Mouse (Mus musculus) kidney, postnatal 0 days (tissue): ENCODE measurements around the gene Lrrk2. TPM values are rescaled to one million over a fixed set of nuclear protein-coding genes. Genes with fewer than 3 reads are reported as not detected.

ENCODE experiments used
- ATAC-seq: fragments of 200-750 bp; cut with Nextera tagmentation; replicated peaks from 2 replicates; pipeline ENCODE4 v1.8.0; 2017; ENCODE audit warnings: low read depth, moderate number of reproducible peaks, moderate TSS enrichment, moderate library complexity; ENCODE audit not compliant: low FRiP score
- DNase-seq: peaks from one replicate; pipeline ENCODE4 v3.0.0-alpha.2; 2016; ENCODE audit warnings: low spot score
- H3K27ac ChIP-seq: fragments of 300-500 bp; sonication (generic); 2 replicates; pipeline ENCODE4 v1.5.1; 2014; ENCODE audit warnings: mild to moderate bottlenecking
- H3K27me3 ChIP-seq: fragments of 300-500 bp; sonication (generic); 2 replicates; pipeline ENCODE4 v1.6.1; 2014; ENCODE audit warnings: low read length, mixed read lengths; ENCODE audit not compliant: insufficient read depth
- H3K36me3 ChIP-seq: fragments of 300-500 bp; sonication (generic); 2 replicates; pipeline ENCODE4 v1.6.1; 2014; ENCODE audit warnings: low read length, mixed read lengths; ENCODE audit not compliant: insufficient read depth
- H3K4me1 ChIP-seq: fragments of 300-500 bp; sonication (generic); replicated peaks from 2 replicates; pipeline ENCODE4 v1.6.1; 2014; ENCODE audit warnings: antibody characterized with exemption, low read length, mixed read lengths; ENCODE audit not compliant: insufficient read depth
- H3K4me2 ChIP-seq: fragments of 300-500 bp; sonication (generic); 2 replicates; pipeline ENCODE4 v1.6.1; 2014; ENCODE audit warnings: mild to moderate bottlenecking, low read length, moderate library complexity, mixed read lengths
- H3K4me3 ChIP-seq: fragments of 300-500 bp; sonication (generic); replicated peaks from 2 replicates; pipeline ENCODE4 v1.5.1; 2014; ENCODE audit warnings: low read depth, low read length
- H3K9ac ChIP-seq: fragments of 300-500 bp; sonication (generic); 2 replicates; pipeline ENCODE4 v1.6.1; 2014; ENCODE audit warnings: low read depth, low read length
- H3K9me3 ChIP-seq: fragments of 300-500 bp; sonication (generic); replicated peaks from 2 replicates; pipeline ENCODE4 v1.6.1; 2016; ENCODE audit warnings: low read length, inconsistent platforms, mixed read lengths
- CTCF ChIP-seq: IDR thresholded peaks from 2 replicates; pipeline ENCODE4 v1.5.1; 2016; ENCODE audit warnings: antibody characterized with exemption, low read depth, mild to moderate bottlenecking, moderate library complexity
- WGBS: fragments of 180-500 bp; shearing (Covaris S2); extraction: QIAGEN DNeasy Blood & Tissue Kit; methylation state at CpG from one replicate; pipeline ENCODE4 v1.1.7; 2014; 5-methylcytosine and 5-hydroxymethylcytosine counted together
- polyA plus RNA-seq: library from polyadenylated mRNA; unstranded; fragments of >200 nt; fragmentation: Nextera tagmentation; extraction: Ambion mirVana; gene quantifications from 2 replicates; pipeline ENCODE4 v1.2.1, GENCODE M21; 2015

Gene Lrrk2
- polyA plus RNA-seq, 1 experiment from 2014 or later, result 11.3 TPM

DNA sequence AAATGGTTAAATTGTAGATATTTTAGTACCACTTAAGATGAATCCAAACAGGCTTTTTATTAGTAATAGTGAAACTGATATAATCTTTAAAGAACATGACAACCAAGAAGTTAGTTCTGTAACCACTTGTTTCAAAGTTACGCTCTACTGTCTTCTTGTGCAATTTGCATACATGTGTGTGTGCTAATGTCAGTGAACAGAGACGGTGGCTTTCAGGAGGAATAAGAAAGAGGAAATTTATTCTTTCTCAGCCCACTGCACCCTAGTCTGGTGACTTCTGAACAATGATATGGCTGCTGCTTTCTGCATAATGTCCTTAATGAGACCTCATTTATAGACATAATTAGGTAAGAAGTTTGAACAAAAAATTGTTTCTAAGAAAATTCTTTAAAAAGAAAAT lies 7.1 kb downstream of the Lrrk2 start:
- no peaks in the 10 kb centered on the region for H3K9me3 ChIP-seq
- no peak overlapping the region for H3K27ac ChIP-seq
- no peaks in the 10 kb centered on the region for H3K4me1 ChIP-seq
- H3K4me3 ChIP-seq, result no peak overlapping the region
- ATAC-seq (no peak), DNase-seq (no peak)
- no peak for TF ChIP-seq CTCF
- 57% methylated on average over 2 of the region's 2 CpGs for WGBS
- H3K36me3 ChIP-seq, result 0 out of 2 replicates have a peak, but pooled peaks cover 2% of the 10 kb centered on the region
- no peak overlapping the region for H3K9ac ChIP-seq
- no peaks in the 10 kb centered on the region for H3K27me3 ChIP-seq
- H3K4me2 ChIP-seq, result no peak overlapping the region

DNA sequence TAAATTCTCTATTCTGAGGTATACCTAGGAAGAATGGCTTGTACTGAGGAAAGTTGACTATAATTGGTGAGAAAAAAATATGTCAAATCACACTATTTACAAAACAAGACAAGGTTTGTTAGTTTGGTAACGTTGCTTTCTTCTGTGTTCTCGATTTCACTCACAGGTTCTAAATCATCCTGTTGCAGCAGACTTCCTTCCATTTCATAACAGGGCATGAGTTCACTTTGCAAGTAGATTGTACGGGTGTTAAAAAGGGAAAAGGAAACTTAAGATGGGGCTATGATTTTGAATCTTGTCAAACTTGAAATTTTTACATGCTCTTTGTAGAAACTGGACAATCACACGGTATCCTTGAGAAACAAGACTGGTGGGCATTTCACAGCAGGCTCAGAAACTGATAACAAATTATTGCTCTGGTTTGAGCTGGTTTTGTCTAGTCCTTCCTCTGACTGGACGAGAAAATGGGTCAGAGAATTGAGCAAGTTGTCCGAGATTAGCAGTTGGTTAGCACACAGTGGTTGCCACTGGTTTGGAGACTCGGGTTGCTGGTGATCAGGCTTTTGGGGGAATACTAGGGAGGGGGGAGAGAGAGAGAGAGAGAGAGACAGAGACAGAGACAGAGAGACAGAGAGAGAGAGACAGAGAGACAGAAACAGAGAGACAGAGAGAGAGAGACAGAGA lies 13.0 kb downstream of the Lrrk2 start:
- Histone ChIP-seq H3K4me1 (no peaks in the 10 kb centered on the region), H3K9ac (no peak overlapping the region), H3K9me3 (no peaks in the 10 kb centered on the region), H3K27me3 (no peaks in the 10 kb centered on the region), H3K36me3 (0 out of 2 replicates have a peak, but pooled peaks cover 4% of the 10 kb centered on the region), H3K4me2 (no peak overlapping the region), H3K4me3 (no peak overlapping the region), H3K27ac (no peak overlapping the region)
- no peak for TF ChIP-seq CTCF
- DNase-seq (no peak), ATAC-seq (no peak)
- WGBS, result 72% methylated on average over 7 of the region's 7 CpGs

GRCm38 (mm10) chr15:91690648-91691047 lies 17.7 kb downstream of the Lrrk2 start:
- no peaks in the 10 kb centered on the region for H3K27me3 ChIP-seq
- H3K9me3 ChIP-seq, result no peaks in the 10 kb centered on the region

DNA sequence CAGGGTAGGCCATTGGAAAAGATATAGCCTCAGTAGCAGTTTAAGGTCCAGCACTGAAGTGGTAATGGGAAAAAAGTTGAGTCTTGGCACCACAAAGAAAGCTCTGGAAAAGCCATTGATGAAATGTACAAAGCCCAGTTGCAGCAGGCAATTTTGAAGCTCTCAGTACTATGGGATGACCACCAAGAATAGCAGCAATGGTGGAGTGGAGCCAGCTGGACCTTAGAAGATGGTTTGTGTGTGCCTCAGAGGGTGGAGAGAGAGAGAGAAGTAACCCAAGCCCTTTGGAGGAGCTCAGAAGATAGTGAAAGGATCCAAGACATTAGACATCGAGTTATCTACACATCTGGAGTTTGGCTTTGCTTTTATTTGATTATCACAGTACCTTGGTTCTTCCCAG lies 20.1 kb downstream of the Lrrk2 start:
- no peak overlapping the region for H3K9ac ChIP-seq
- H3K9me3 ChIP-seq, result no peaks in the 10 kb centered on the region
- no peak overlapping the region for H3K4me3 ChIP-seq
- TF ChIP-seq CTCF, result no peak
- H3K27ac ChIP-seq, result no peak overlapping the region
- DNase-seq, result no peak
- no peak overlapping the region for H3K4me2 ChIP-seq
- 0 out of 2 replicates have a peak, but pooled peaks cover 4% of the 10 kb centered on the region for H3K36me3 ChIP-seq
- H3K27me3 ChIP-seq, result no peaks in the 10 kb centered on the region
- no peaks in the 10 kb centered on the region for H3K4me1 ChIP-seq
- no peak for ATAC-seq
- WGBS, result 81% methylated on average over 1 of the region's 1 CpGs

More at GRCm38 (mm10) chr15:91690648-91691047, 17.7 kb downstream of the Lrrk2 start:
- ATAC-seq (no peak), DNase-seq (no peak)
- Histone ChIP-seq H3K9ac (no peak overlapping the region), H3K4me3 (no peak overlapping the region), H3K4me1 (no peaks in the 10 kb centered on the region), H3K4me2 (no peak overlapping the region), H3K36me3 (0 out of 2 replicates have a peak, but pooled peaks cover 4% of the 10 kb centered on the region), H3K27ac (no peak overlapping the region)
- no peak for TF ChIP-seq CTCF
- WGBS, result 80% methylated on average over 9 of the region's 9 CpGs

DNA sequence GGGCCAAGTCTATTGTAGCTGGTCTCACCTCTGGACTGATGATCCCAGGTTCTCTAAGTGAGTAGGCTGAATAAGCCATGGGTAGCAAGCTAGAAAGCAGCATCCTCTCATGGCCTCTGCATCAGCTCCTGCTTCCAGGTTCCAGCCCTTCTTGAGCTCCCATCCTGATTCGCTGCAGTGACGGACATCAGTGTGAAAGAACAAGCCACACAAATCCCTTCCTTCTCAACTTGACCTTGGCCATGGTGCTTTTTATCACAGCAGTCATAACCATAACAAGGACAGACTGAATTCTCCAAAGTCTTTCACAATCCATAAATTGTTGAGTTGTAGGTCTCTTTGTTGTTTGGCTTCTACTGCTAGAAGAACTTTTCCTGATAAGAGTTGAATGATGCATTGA lies 20.9 kb downstream of the Lrrk2 start:
- DNase-seq, result no peak

DNA sequence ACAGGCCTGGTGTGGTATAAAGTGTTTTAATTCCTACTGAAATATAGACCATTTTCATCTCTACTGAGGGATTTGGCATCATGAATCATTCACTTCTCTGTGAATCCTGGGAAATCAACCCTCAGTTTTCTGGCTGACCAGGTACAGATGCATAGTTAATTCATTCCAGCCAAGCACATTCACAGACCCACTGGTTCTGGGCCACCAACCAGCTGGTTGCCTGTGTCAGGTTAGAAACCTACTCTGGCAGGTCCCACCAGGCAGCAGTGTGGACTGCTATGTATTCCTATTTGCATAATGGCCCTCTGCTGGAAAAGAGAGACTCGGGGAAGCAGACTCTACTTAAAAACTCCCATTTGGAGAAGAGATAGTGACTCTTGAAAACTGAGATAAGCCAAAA lies 27.9 kb downstream of the Lrrk2 start:
- ATAC-seq, result no peak
- H3K9ac ChIP-seq, result no peak overlapping the region
- H3K4me2 ChIP-seq, result no peak overlapping the region
- no peak for TF ChIP-seq CTCF
- 38% methylated on average over 1 of the region's 1 CpGs for WGBS
- H3K4me1 ChIP-seq, result no peaks in the 10 kb centered on the region
- DNase-seq, result no peak
- no peaks in the 10 kb centered on the region for H3K27me3 ChIP-seq
- no peak overlapping the region for H3K27ac ChIP-seq
- no peaks in the 10 kb centered on the region for H3K9me3 ChIP-seq
- no peak overlapping the region for H3K4me3 ChIP-seq
- H3K36me3 ChIP-seq, result peaks cover 8% of the 10 kb centered on the region; the same call in 1 of the 2 replicates

More for the DNA sequence above, 20.9 kb downstream of the Lrrk2 start:
- no peak overlapping the region for H3K4me2 ChIP-seq
- H3K4me1 ChIP-seq, result no peaks in the 10 kb centered on the region
- 0 out of 2 replicates have a peak, but pooled peaks cover 4% of the 10 kb centered on the region for H3K36me3 ChIP-seq
- no peak overlapping the region for H3K4me3 ChIP-seq
- H3K9ac ChIP-seq, result no peak overlapping the region
- H3K9me3 ChIP-seq, result no peaks in the 10 kb centered on the region
- 97% methylated on average over 2 of the region's 2 CpGs for WGBS
- TF ChIP-seq CTCF, result no peak
- no peaks in the 10 kb centered on the region for H3K27me3 ChIP-seq
- H3K27ac ChIP-seq, result no peak overlapping the region
- no peak for ATAC-seq
